Mouse (Mus musculus) adrenal gland, adult 8-10 months (tissue): ENCODE measurements around the gene Pigk. TPM values are rescaled to one million over a fixed set of nuclear protein-coding genes. Genes with fewer than 3 reads are reported as not detected.
A peak's percentile ranks its signal among the peaks of the same experiment; 100 is the strongest.

ENCODE experiments used
- DNase-seq: peaks from one replicate; pipeline ENCODE4 v3.0.0; 2022
- total RNA-seq, 4 experiments: library from RNA; stranded (reverse); gene quantifications; 2 replicates each; pipeline ENCODE4 v1.2.4; 2022

Gene Pigk
- total RNA-seq, 4 experiments from 2014 or later, result 65.0 to 73.7 (median 68.0) TPM

DNA sequence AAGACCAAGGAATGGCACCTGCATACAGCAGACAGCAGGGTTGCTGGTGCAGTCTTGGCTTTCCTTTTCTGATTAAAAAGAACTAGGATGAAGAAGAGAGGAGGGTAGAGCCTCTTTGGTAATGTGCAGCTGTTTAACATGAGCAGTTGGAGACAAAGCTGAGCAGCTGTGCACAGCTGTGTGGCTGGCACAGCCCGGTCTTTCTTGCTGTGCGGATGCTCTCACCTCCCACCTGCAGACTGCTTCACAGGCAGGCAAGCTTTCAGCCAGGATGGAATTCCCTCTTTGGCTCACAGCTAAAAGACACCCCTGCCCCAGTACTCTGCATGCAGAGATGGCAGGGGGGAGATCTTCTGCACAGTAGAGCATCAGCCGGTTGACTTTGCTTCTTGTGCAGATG is 230.9 kb downstream of the Pigk start:
- no peak for DNase-seq

DNA sequence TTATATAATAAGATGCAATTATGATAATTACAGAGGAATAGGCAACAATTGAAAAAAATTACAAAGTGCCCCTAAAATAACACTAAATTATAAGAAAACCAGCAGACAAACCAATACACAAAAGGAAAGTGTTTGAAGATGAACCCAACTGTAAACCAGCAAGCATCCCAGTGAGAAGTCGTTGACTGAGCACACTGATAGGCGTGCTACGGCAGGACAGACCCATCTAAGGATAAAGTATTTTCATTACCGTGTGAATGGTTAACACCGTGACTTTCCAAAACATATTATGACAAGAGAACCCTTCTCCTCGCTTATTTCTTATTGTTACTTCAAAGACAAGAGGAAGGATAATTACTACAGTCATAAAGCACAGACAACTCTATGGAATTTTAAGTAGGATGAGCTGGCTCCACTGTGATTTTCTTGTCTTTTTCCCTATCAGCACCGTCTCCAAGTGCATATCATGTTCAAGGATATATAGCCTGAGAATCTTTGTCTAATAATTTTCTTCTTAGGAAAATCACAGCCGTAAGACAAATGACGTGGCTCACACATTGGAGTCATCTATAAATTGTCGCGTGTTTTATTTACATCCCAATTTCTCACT is 233.2 kb downstream of the Pigk start:
- DNase-seq, result no peak

- DNase-seq, result no peak
Observed at GRCm38 (mm10) chr3:152948556-152948955, 234.7 kb downstream of the Pigk start.

GRCm38 (mm10) chr3:152949233-152949777 is 235.4 kb downstream of the Pigk start:
- no peak for DNase-seq

DNA sequence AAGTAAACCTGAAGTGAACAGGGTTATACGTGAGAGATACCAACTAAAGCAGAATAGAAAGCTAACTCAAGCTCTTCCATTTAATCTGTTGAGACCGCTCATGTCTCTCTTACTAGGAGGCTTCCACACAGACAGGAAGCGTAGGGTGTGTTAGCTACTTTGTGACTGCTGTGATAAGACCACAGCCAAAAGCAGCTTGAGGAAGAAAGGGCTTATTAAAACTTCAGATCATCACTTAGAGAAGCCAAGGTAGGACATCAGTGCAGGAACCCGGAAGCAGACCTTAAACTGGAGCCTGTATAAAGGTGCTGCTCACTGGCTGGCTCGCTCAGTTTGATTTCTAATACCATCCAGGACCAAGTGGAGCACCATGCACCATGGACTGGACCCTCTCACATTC is 236.4 kb downstream of the Pigk start:
- no peak for DNase-seq

- no peak for DNase-seq
Observed at GRCm38 (mm10) chr3:152950914-152951313, 237.0 kb downstream of the Pigk start.

GRCm38 (mm10) chr3:152951634-152952545 is 238.0 kb downstream of the Pigk start:
- no peak for DNase-seq

DNA sequence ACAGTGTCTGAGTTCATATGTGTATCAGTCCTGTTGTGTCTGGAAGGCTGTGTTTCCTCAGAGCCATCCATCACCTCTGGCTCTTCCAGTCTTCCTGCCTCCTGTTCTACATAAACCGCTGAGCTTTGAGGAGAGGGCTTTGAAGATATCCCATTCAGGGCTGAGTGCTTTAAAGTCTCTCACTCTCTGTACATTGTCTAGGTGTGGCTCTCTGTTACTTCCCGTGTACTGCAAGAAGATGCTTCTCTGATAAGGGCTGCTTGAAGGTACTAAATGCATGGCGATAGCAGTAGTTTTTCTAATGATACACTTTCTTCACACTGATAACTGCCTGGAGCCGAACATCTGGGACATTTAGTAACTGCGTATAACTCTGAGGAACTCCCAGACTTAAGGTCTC is 242.1 kb downstream of the Pigk start:
- no peak for DNase-seq

- DNase-seq, result no peak
Observed at GRCm38 (mm10) chr3:152956771-152957170, 242.9 kb downstream of the Pigk start.

- DNase-seq, result peak; percentile 26
Observed at GRCm38 (mm10) chr3:152958358-152959150, 244.7 kb downstream of the Pigk start.

- DNase-seq, result no peak
Observed at GRCm38 (mm10) chr3:152961855-152962376, 248.0 kb downstream of the Pigk start.

DNA sequence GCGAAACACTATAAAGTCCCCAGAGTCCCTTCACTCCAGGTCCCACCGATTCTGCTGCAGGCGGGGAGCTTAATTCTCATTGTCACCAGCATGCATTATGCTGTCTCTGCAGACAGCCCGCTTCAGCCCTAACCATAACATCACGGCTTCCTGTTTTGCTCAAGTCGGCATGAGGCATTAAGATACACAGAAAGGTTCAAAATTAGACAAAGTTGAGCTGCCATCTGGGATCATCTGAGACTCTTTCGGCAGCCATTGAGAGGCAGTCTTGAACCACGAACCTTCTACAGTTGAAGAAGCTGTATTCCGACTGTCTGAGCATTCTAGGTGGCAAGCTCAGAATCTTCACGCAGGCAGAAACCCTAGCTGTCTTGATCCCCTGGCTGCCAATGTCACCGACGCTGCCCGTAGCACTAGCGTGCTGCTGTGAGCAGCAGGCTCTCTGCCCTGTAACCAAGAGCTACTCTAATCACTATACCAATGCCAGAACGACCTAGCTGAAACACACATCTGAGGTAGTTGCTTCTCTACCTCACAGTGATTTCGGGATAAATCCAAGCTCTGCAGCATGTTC is 256.0 kb downstream of the Pigk start:
- DNase-seq, result no peak

- no peak for DNase-seq
Observed at GRCm38 (mm10) chr3:152971373-152971772, 257.5 kb downstream of the Pigk start.

DNA sequence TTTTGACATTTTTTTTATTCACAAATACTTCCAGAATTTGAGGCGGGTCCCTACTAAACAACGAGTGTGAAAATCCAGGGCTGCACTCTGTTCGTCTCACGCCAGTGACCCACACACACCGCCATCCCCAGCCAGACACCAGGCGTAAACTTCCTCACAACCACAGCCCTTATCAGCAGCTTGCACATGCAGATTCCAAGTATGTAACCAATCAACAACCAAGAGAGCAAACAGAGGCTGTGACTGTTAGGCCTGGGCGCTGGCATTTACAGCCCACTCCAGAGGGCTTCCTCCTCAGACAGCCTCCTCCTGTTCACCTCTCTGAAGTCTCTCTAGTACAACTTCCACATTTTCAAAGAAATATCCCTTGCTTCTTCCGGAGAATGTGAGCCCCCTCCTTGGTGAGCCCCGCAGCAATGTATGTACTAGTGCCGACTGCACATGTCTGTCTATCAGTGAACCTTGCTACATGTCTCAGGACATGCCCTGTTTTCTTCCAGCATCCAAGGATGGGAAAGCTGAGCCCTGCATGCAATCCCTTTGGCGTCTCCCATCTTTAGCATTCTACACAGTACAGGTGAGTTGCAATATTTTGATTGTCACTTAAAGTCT is 265.7 kb downstream of the Pigk start:
- DNase-seq, result no peak

GRCm38 (mm10) chr3:152980431-152980830 is 266.5 kb downstream of the Pigk start:
- DNase-seq, result no peak

- no peak for DNase-seq
Observed at GRCm38 (mm10) chr3:152980978-152981974, 267.4 kb downstream of the Pigk start.

DNA sequence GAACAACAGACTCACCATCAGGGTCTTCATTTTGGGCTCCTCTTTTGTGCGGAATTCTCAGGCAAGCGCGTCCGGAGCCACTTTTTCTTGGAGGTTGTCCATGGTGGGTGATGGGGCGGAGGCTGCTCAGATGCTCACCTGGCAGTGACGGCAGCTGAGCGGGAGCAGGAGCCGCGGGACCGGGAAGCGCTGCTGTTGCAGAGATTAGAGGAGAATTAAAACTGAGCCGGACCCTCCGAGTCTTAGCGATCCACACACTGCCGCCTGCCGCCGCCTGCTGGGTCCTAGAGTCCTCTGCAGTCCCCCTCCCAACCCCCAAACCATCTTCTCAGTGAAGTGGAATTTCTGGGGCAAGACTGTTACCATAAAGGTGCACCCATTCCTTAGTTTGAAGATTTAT is 268.1 kb downstream of the Pigk start, which contains the start of gene St6galnac5:
Gene St6galnac5 (minus strand): TSS at position 259 of the 400 bp plus-strand sequence.
- no peak for DNase-seq

- no peak for DNase-seq
Observed at GRCm38 (mm10) chr3:152990787-152991186, 276.9 kb downstream of the Pigk start.

- no peak for DNase-seq
Observed at GRCm38 (mm10) chr3:152993608-152994007, 279.7 kb downstream of the Pigk start.

GRCm38 (mm10) chr3:152998106-152998505 is 284.2 kb downstream of the Pigk start:
- no peak for DNase-seq
